Mouse (Mus musculus) stomach, embryonic 16.5 days (tissue): ENCODE results near the gene Egfem1. TPM values are rescaled to one million over a fixed set of nuclear protein-coding genes. Genes with fewer than 3 reads are reported as not detected.

Source experiments
- ATAC-seq: fragments of 200-750 bp; cut with Nextera tagmentation; 2 replicates; pipeline ENCODE4 v1.8.0; 2017; ENCODE audit warnings: moderate number of reproducible peaks, moderate TSS enrichment; ENCODE audit not compliant: insufficient read depth, low FRiP score
- H3K27ac ChIP-seq: fragments of 300-500 bp; sonication (generic); 2 replicates; pipeline ENCODE4 v1.5.1; 2014; ENCODE audit warnings: low read length
- H3K27me3 ChIP-seq: fragments of 300-500 bp; sonication (generic); 2 replicates; pipeline ENCODE4 v1.6.1; 2014; ENCODE audit warnings: low read length, control low read depth, mixed read lengths; ENCODE audit not compliant: control insufficient read depth, insufficient read depth
- H3K36me3 ChIP-seq: fragments of 300-500 bp; sonication (generic); 2 replicates; pipeline ENCODE4 v1.6.1; 2014; ENCODE audit warnings: low read length; ENCODE audit not compliant: control insufficient read depth, insufficient read depth
- H3K4me1 ChIP-seq: fragments of 300-500 bp; sonication (generic); 2 replicates; pipeline ENCODE4 v1.6.1; 2014; ENCODE audit warnings: low read length, control low read depth, mixed read lengths; ENCODE audit not compliant: control insufficient read depth, insufficient read depth
- H3K4me2 ChIP-seq: fragments of 300-500 bp; sonication (generic); 2 replicates; pipeline ENCODE4 v1.6.1; 2014; ENCODE audit warnings: low read depth, low read length, mixed read lengths
- H3K4me3 ChIP-seq: fragments of 300-500 bp; sonication (generic); replicated peaks from 2 replicates; pipeline ENCODE4 v1.5.1; 2014; ENCODE audit warnings: mild to moderate bottlenecking, low read length
- H3K9ac ChIP-seq: fragments of 300-500 bp; sonication (generic); 2 replicates; pipeline ENCODE4 v1.6.1; 2014; ENCODE audit warnings: low read length
- H3K9me3 ChIP-seq: fragments of 300-500 bp; sonication (generic); replicated peaks from 2 replicates; pipeline ENCODE4 v1.6.1; 2016; ENCODE audit warnings: low read length, control low read depth; ENCODE audit not compliant: control insufficient read depth
- WGBS: fragments of 180-500 bp; shearing (Covaris S2); extraction: QIAGEN DNeasy Blood & Tissue Kit; methylation state at CpG from one replicate; pipeline ENCODE4 v1.1.7; 2014; 5-methylcytosine and 5-hydroxymethylcytosine counted together
- polyA plus RNA-seq: library from polyadenylated mRNA; unstranded; fragments of >200 nt; fragmentation: Nextera tagmentation; extraction: Ambion mirVana; gene quantifications from 2 replicates; pipeline ENCODE4 v1.2.1, GENCODE M21; 2015

Gene Egfem1
- polyA plus RNA-seq, 1 experiment from 2014 or later, result 0.67 TPM

DNA sequence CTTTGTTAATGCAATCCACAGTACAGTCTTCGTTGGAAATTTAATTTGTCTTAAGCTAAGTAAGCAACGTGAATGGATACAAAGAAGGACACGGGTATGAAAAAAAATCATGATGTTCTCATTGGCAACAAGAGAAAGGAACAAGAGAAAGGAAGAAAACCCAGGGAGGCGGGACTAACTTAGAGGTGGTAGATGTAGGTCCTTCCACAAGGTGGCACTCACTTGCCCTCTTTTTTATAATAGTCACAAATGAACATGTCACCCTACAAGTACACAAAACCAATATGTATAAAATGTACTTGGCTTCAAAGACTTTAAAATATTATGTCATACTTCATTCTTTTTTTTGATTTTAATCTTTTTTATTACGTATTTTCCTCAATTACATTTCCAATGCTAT is 288.7 kb downstream of the Egfem1 start:
- Histone ChIP-seq H3K27ac (no peak overlapping the region), H3K9me3 (no peaks in the 10 kb centered on the region), H3K36me3 (no peaks in the 10 kb centered on the region), H3K4me1 (no peaks in the 10 kb centered on the region), H3K27me3 (no peaks in the 10 kb centered on the region), H3K4me3 (no peak overlapping the region), H3K9ac (no peak overlapping the region), H3K4me2 (no peak overlapping the region)
- WGBS, result 73% methylated on average over 5 of the region's 5 CpGs
- no peak for ATAC-seq

GRCm38 (mm10) chr3:29381255-29381654 is 299.4 kb downstream of the Egfem1 start:
- H3K36me3 ChIP-seq, result no peaks in the 10 kb centered on the region
- no peaks in the 10 kb centered on the region for H3K4me1 ChIP-seq
- 40% methylated on average over 2 of the region's 2 CpGs for WGBS
- no peak overlapping the region for H3K4me3 ChIP-seq
- H3K4me2 ChIP-seq, result no peak overlapping the region
- H3K27me3 ChIP-seq, result no peaks in the 10 kb centered on the region
- H3K27ac ChIP-seq, result no peak overlapping the region
- no peaks in the 10 kb centered on the region for H3K9me3 ChIP-seq
- peak; percentile 37; the same call in 1 of the 2 replicates for ATAC-seq
- H3K9ac ChIP-seq, result no peak overlapping the region

- Histone ChIP-seq H3K4me2 (no peak overlapping the region), H3K9ac (no peak overlapping the region), H3K36me3 (no peaks in the 10 kb centered on the region), H3K4me1 (no peaks in the 10 kb centered on the region), H3K9me3 (no peaks in the 10 kb centered on the region), H3K27me3 (no peaks in the 10 kb centered on the region), H3K4me3 (no peak overlapping the region), H3K27ac (no peak overlapping the region)
- ATAC-seq, result no peak
- WGBS, result 69% methylated on average over 3 of the region's 3 CpGs
These were observed 317.2 kb downstream of the Egfem1 start for GRCm38 (mm10) chr3:29399064-29399463.

GRCm38 (mm10) chr3:29421634-29422033 is 339.8 kb downstream of the Egfem1 start:
- H3K27me3 ChIP-seq, result no peaks in the 10 kb centered on the region
- 91% methylated on average over 2 of the region's 2 CpGs for WGBS
- no peak overlapping the region for H3K27ac ChIP-seq
- H3K4me1 ChIP-seq, result no peaks in the 10 kb centered on the region
- H3K4me3 ChIP-seq, result no peak overlapping the region
- H3K9ac ChIP-seq, result no peak overlapping the region
- H3K36me3 ChIP-seq, result no peaks in the 10 kb centered on the region
- H3K4me2 ChIP-seq, result no peak overlapping the region
- no peak for ATAC-seq
- no peaks in the 10 kb centered on the region for H3K9me3 ChIP-seq

DNA sequence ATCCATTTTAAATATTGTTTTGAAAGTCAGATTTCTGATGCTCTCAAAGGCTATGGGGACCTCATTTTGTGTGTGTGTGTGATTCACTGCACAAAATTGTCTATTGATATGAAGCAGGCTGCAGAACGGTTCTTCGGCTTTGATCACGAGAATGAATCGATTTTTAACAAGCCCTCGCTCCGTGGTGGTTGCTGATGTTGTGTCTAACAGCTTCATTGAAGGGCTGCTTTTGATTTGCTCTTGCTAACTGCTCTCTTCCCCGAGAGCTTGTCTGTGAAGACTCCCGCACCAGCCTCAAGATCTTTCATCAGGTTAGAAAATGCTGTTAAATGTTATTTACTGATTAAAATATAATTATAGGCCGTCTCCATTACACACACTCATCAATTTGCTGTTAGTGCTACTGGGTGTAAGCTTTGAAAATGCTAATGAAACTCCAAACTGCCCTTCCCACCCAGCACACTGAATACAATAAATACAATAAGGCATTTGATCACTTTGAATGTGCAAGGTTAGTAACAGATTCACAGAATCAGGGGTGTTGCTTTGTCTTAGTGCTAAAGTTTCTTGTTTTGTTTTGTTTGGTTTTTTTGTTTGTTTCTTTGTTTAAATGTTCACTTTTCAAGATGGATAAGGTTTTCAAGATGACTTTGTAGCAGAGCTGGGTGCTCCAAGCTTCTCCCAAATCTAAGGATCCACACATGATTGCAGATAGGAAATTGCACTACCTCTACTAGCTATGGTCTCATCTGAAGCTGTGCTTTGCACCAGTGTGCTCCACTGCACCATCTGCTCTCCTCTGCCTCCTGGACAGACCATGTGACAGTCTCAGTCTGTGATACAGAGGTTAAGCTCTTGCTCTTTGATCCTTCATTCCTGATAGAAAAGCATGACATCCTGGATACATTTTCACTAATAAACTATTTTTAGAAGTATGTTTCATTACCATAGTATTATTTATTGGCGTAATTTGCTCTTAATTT is 350.6 kb downstream of the Egfem1 start:
- H3K4me2 ChIP-seq, result no peak overlapping the region
- H3K4me1 ChIP-seq, result no peaks in the 10 kb centered on the region
- 71% methylated on average over 10 of the region's 10 CpGs for WGBS
- H3K36me3 ChIP-seq, result no peaks in the 10 kb centered on the region
- no peak overlapping the region for H3K9ac ChIP-seq
- no peaks in the 10 kb centered on the region for H3K27me3 ChIP-seq
- no peak for ATAC-seq
- H3K27ac ChIP-seq, result no peak overlapping the region
- no peak overlapping the region for H3K4me3 ChIP-seq
- no peaks in the 10 kb centered on the region for H3K9me3 ChIP-seq

- Histone ChIP-seq H3K36me3 (no peaks in the 10 kb centered on the region), H3K27me3 (no peaks in the 10 kb centered on the region), H3K4me2 (no peak overlapping the region), H3K4me1 (no peaks in the 10 kb centered on the region), H3K9me3 (no peaks in the 10 kb centered on the region), H3K9ac (no peak overlapping the region), H3K27ac (no peak overlapping the region), H3K4me3 (no peak overlapping the region)
- WGBS, result 84% methylated on average over 6 of the region's 6 CpGs
- no peak for ATAC-seq
These were observed 361.2 kb downstream of the Egfem1 start for GRCm38 (mm10) chr3:29443024-29443423.

DNA sequence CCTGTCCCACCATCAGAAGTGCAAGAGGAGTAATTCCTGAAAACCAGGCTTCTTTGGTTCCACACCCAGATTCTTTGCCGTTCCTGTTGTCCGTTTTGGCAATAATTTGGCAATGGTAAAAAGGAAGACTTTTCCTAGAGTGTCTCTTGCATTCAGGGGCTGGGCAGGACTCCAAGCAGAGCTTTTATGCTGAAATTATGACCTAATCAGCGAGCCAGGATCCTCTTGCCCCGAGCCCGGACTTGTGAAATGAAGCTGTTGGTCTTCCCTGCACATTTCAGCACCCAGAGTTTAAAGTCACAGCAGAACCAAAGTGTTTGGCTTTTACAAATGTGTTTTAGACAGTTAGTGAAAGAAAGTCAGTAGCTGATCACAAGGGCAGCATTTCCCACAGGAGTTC is 362.8 kb downstream of the Egfem1 start:
- no peak overlapping the region for H3K4me2 ChIP-seq
- H3K9me3 ChIP-seq, result no peaks in the 10 kb centered on the region
- H3K4me3 ChIP-seq, result no peak overlapping the region
- no peak for ATAC-seq
- H3K36me3 ChIP-seq, result no peaks in the 10 kb centered on the region
- H3K9ac ChIP-seq, result no peak overlapping the region
- H3K27ac ChIP-seq, result no peak overlapping the region
- 40% methylated on average over 5 of the region's 5 CpGs for WGBS
- H3K27me3 ChIP-seq, result no peaks in the 10 kb centered on the region
- no peaks in the 10 kb centered on the region for H3K4me1 ChIP-seq

- H3K4me2 ChIP-seq, result no peak overlapping the region
- WGBS, result 62% methylated on average over 3 of the region's 3 CpGs
These were observed 364.3 kb downstream of the Egfem1 start for GRCm38 (mm10) chr3:29446081-29446480.

GRCm38 (mm10) chr3:29448829-29449406 is 367.1 kb downstream of the Egfem1 start:
- Histone ChIP-seq H3K4me3 (no peak overlapping the region), H3K27me3 (no peaks in the 10 kb centered on the region), H3K27ac (no peak overlapping the region), H3K9ac (no peak overlapping the region), H3K4me1 (no peaks in the 10 kb centered on the region), H3K36me3 (no peaks in the 10 kb centered on the region), H3K9me3 (no peaks in the 10 kb centered on the region), H3K4me2 (no peak overlapping the region)
- 68% methylated on average over 5 of the region's 5 CpGs for WGBS
- ATAC-seq, result no peak

More at GRCm38 (mm10) chr3:29446081-29446480, 364.3 kb downstream of the Egfem1 start:
- ATAC-seq, result no peak
- no peaks in the 10 kb centered on the region for H3K36me3 ChIP-seq
- no peak overlapping the region for H3K4me3 ChIP-seq
- H3K9ac ChIP-seq, result no peak overlapping the region
- no peak overlapping the region for H3K27ac ChIP-seq
- no peaks in the 10 kb centered on the region for H3K4me1 ChIP-seq
- no peaks in the 10 kb centered on the region for H3K9me3 ChIP-seq
- no peaks in the 10 kb centered on the region for H3K27me3 ChIP-seq
